Mouse (Mus musculus) cortical plate, adult 2 months (tissue): Measurements from ENCODE around the gene Olfr314. TPM values are rescaled to one million over a fixed set of nuclear protein-coding genes. Genes with fewer than 3 reads are reported as not detected.
"Not testable (repeated sequence)": the region's sequence is repeated elsewhere in the genome, so short reads cannot be mapped to it uniquely, and the experiment has no call there.

Experiments
- H3K27ac ChIP-seq: fragments of 200-500 bp; 2 replicates; pipeline ENCODE4 v1.5.1; 2012; ENCODE audit warnings: low read length, control low read depth, inconsistent platforms; ENCODE audit not compliant: insufficient read depth
- H3K4me1 ChIP-seq: fragments of 200-500 bp; 2 replicates; pipeline ENCODE4 v1.6.1; 2011; ENCODE audit warnings: low read length; ENCODE audit not compliant: control insufficient read depth, insufficient read depth
- H3K4me3 ChIP-seq: fragments of 200-500 bp; 2 replicates; pipeline ENCODE4 v1.5.1; 2011; ENCODE audit warnings: mild to moderate bottlenecking, low read length, control low read depth; ENCODE audit not compliant: insufficient read depth
- CTCF ChIP-seq: fragments of 200-500 bp; IDR thresholded peaks from 2 replicates; pipeline ENCODE4 v1.5.1; 2011; ENCODE audit warnings: mild to moderate bottlenecking, control low read depth, low read length; ENCODE audit not compliant: insufficient read depth; ENCODE audit errors: extremely low read depth
- POLR2A ChIP-seq: fragments of 200-500 bp; IDR thresholded peaks from 2 replicates; pipeline ENCODE4 v1.6.1; 2011; ENCODE audit warnings: mild to moderate bottlenecking, low read length, control low read depth; ENCODE audit not compliant: insufficient read depth; ENCODE audit errors: extremely low read depth
- polyA plus RNA-seq: library from polyadenylated mRNA; depleted of rRNA; stranded (reverse); fragments of >200 nt; gene quantifications from 2 replicates; pipeline ENCODE4 v1.2.3, GENCODE M21; 2012; rRNA removed

Olfr314 gene
- polyA plus RNA-seq, 1 experiment, result not detected

DNA sequence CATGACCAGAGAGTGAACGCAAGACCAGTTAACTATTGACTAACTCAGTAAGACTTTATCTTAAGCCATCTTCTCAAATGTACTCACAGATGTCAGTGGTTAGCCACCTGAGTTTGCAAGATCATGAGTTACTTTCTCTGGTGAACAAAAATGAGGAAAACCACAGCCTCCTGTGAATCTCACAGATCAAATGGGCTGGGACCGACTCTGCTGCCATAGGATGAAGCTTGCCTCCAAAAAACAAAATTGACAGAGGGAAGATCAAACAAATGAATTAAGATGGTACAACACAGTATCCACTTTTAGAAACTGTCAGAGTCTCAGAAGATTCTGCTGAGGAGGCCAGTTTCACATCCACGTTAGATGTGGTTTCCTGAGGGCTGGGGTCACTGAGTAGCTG lies 47.0 kb downstream of the Olfr314 start:
- no peak for TF ChIP-seq POLR2A
- TF ChIP-seq CTCF, result no peak
- Histone ChIP-seq H3K4me3 (no peak overlapping the region), H3K4me1 (no peaks in the 10 kb centered on the region)

DNA sequence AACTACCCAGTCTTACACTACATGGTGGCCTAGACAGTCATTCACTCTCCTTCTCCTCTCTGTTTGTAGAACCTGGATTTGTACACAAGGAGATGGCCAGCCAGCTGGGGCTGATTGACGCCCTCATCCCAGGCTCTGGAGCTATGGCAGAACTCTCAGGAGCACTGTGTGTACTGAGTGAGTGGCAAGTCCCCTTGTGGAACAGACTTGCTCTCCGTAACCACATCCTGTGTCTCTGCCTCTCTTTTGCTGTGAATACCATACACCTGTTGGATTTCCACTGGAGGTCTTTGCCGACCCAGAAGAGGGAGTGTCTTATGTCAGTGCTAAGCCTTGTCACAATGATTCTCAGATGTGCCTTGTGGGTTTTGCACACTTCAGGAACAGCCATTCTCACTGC lies 49.8 kb downstream of the Olfr314 start:
- not testable (repeated sequence) for H3K27ac ChIP-seq, H3K4me1 ChIP-seq, H3K4me3 ChIP-seq

More for the DNA sequence above, 47.0 kb downstream of the Olfr314 start:
- no peak overlapping the region for H3K27ac ChIP-seq

Other genes starting within 250 kb of the Olfr314 start
- not detected in 2 replicates for gene Olfr330, start 248.1 kb upstream of the Olfr314 start, polyA plus RNA-seq
- 0.08 TPM in 1 of 2 replicates, not detected in the other for gene Olfr329-ps, start 236.5 kb upstream of the Olfr314 start, polyA plus RNA-seq
- 0.06 TPM in 1 of 2 replicates, not detected in the other for gene Olfr328, start 227.3 kb upstream of the Olfr314 start, polyA plus RNA-seq
- gene Olfr224, start 212.4 kb upstream of the Olfr314 start, polyA plus RNA-seq, result not detected in 2 replicates
- not detected in 2 replicates for gene Olfr325, start 205.2 kb upstream of the Olfr314 start, polyA plus RNA-seq
- not detected in 2 replicates for gene Olfr324, start 187.8 kb upstream of the Olfr314 start, polyA plus RNA-seq
- not detected in 2 replicates for gene 2210407C18Rik, start 166.9 kb upstream of the Olfr314 start, polyA plus RNA-seq
- gene Olfr323, start 152.5 kb upstream of the Olfr314 start, polyA plus RNA-seq, result not detected in 2 replicates
- gene Trim58, start 142.5 kb upstream of the Olfr314 start, polyA plus RNA-seq, result 0.04 and 0.08 TPM in 2 replicates
- not detected in 2 replicates for gene Olfr322, start 124.2 kb upstream of the Olfr314 start, polyA plus RNA-seq
- not detected in 2 replicates for gene Olfr320, start 101.9 kb upstream of the Olfr314 start, polyA plus RNA-seq
- not detected in 2 replicates for gene Olfr319, start 83.8 kb upstream of the Olfr314 start, polyA plus RNA-seq
- not detected in 2 replicates for gene Olfr318, start 58.9 kb upstream of the Olfr314 start, polyA plus RNA-seq
- 0.21 and 0.27 TPM in 2 replicates for gene Olfr317, start 43.7 kb upstream of the Olfr314 start, polyA plus RNA-seq
- gene Olfr316, start 30.2 kb upstream of the Olfr314 start, polyA plus RNA-seq, result 1.6 and 2.3 TPM in 2 replicates
- gene Olfr315, start 9.8 kb upstream of the Olfr314 start, polyA plus RNA-seq, result not detected in 2 replicates
- gene Fam183b, start 19.0 kb downstream of the Olfr314 start, polyA plus RNA-seq, result 1.7 and 2.2 TPM in 2 replicates
- not detected in 2 replicates for gene Olfr313, start 32.0 kb downstream of the Olfr314 start, polyA plus RNA-seq
- gene Olfr312, start 46.3 kb downstream of the Olfr314 start, polyA plus RNA-seq, result not detected in 2 replicates
- 0.06 TPM in 1 of 2 replicates, not detected in the other for gene Olfr311, start 56.3 kb downstream of the Olfr314 start, polyA plus RNA-seq
- 18.2 and 21.5 TPM in 2 replicates for gene Gm12258, start 64.2 kb downstream of the Olfr314 start, polyA plus RNA-seq
- gene 2810021J22Rik, start 84.3 kb downstream of the Olfr314 start, polyA plus RNA-seq, result 5.7 and 5.9 TPM in 2 replicates
- gene Zfp39, start 121.3 kb downstream of the Olfr314 start, polyA plus RNA-seq, result 5.6 and 6.0 TPM in 2 replicates
- gene Btnl10, start 135.0 kb downstream of the Olfr314 start, polyA plus RNA-seq, result not detected in 2 replicates
- gene Rnf187, start 156.0 kb downstream of the Olfr314 start, polyA plus RNA-seq, result 567 and 588 TPM in 2 replicates
- gene Hist3h2ba, start 166.0 kb downstream of the Olfr314 start, polyA plus RNA-seq, result 101 and 112 TPM in 2 replicates
- gene Hist3h2a, start 171.7 kb downstream of the Olfr314 start, polyA plus RNA-seq, result 40.1 and 42.8 TPM in 2 replicates
- gene Trim17, start 171.7 kb downstream of the Olfr314 start, polyA plus RNA-seq, result 6.6 and 7.4 TPM in 2 replicates
- 25.9 and 26.7 TPM in 2 replicates for gene Trim11, start 195.1 kb downstream of the Olfr314 start, polyA plus RNA-seq